Mouse (Mus musculus) G1E (cell line): Measurements from ENCODE around the gene Ifnl3. TPM values are rescaled to one million over a fixed set of nuclear protein-coding genes. Genes with fewer than 3 reads are reported as not detected.
"Not testable (repeated sequence)": the region's sequence is repeated elsewhere in the genome, so short reads cannot be mapped to it uniquely, and the experiment has no call there.

Experiments
- ATAC-seq: 2 replicates; pipeline ENCODE4 v1.8.0; 2016; ENCODE audit warnings: mild to moderate bottlenecking; ENCODE audit not compliant: insufficient number of reproducible peaks, poor library complexity, low FRiP score, severe bottlenecking; ENCODE audit errors: extremely low read depth
- DNase-seq: peaks from one replicate; pipeline ENCODE4 v3.0.0; 2012; ENCODE audit warnings: low spot score
- H3K27me3 ChIP-seq: 2 replicates; pipeline ENCODE4 v1.6.1; 2012; ENCODE audit warnings: mild to moderate bottlenecking, low read length, inconsistent platforms; ENCODE audit not compliant: insufficient read depth
- H3K36me3 ChIP-seq: replicated peaks from 2 replicates; pipeline ENCODE3; 2012; ENCODE audit warnings: mild to moderate bottlenecking, inconsistent platforms
- H3K4me1 ChIP-seq: 2 replicates; pipeline ENCODE4 v1.6.1; 2012; ENCODE audit warnings: low read depth, low read length, inconsistent platforms, mixed read lengths; ENCODE audit not compliant: insufficient read depth
- H3K4me3 ChIP-seq: 2 replicates; pipeline ENCODE4 v1.5.1; 2012; ENCODE audit warnings: low read depth, mild to moderate bottlenecking, inconsistent platforms, low read length, moderate library complexity, mixed read lengths
- H3K9me3 ChIP-seq: replicated peaks from 2 replicates; pipeline ENCODE4 v1.6.1; 2012; ENCODE audit warnings: inconsistent platforms
- CTCF ChIP-seq: IDR thresholded peaks from 2 replicates; pipeline ENCODE4 v1.5.1; 2012; ENCODE audit warnings: low read depth, low read length, inconsistent platforms, mixed read lengths
- GATA1 ChIP-seq: IDR thresholded peaks from 2 replicates; pipeline ENCODE4 v1.6.1; 2012; ENCODE audit warnings: borderline replicate concordance, low read length, inconsistent platforms, mixed read lengths
- GATA2 ChIP-seq: IDR thresholded peaks from 2 replicates; pipeline ENCODE4 v1.6.1; 2012; ENCODE audit warnings: low read depth, low read length, inconsistent platforms, borderline replicate concordance
- POLR2AphosphoS5 ChIP-seq: IDR thresholded peaks from 2 replicates; pipeline ENCODE4 v1.6.1; 2012; ENCODE audit warnings: low read depth, low read length, inconsistent platforms; ENCODE audit not compliant: insufficient replicate concordance
- TAL1 ChIP-seq: conservative IDR thresholded peaks from 2 replicates; pipeline ENCODE4 v1.6.1; 2012; ENCODE audit warnings: low read depth, low read length, inconsistent platforms, mixed read lengths
- polyA plus RNA-seq: library from polyadenylated mRNA; stranded (reverse); fragments of >175 nt; gene quantifications from 2 replicates; pipeline ENCODE4 v1.2.3, GENCODE M21; 2012
- total RNA-seq, 2 experiments: library from RNA; stranded (forward) in 1 of 2; stranded (reverse) in 1 of 2; fragments of 200-1000 nt in 1 of 2; fragments of >200 nt in 1 of 2; fragmentation: Nextera tagmentation in 1 of 2; gene quantifications; 2 replicates each; pipeline ENCODE4 v1.2.3; 2014 to 2017

Ifnl3 gene
- total and polyA plus RNA-seq, 3 experiments, result not detected

- Histone ChIP-seq H3K36me3 (no peaks in the 10 kb centered on the region), H3K27me3 (peaks cover 24% of the 10 kb centered on the region), H3K9me3 (no peaks in the 10 kb centered on the region), H3K4me3 (no peak overlapping the region), H3K4me1 (no peaks in the 10 kb centered on the region)
- TF ChIP-seq CTCF (no peak), GATA2 (no peak), TAL1 (no peak)
- ATAC-seq (no peak), DNase-seq (no peak)
Observed at GRCm38 (mm10) chr7:28490410-28490809, 32.2 kb upstream of the Ifnl3 start.

- Histone ChIP-seq H3K9me3 (no peaks in the 10 kb centered on the region), H3K4me3 (no peak overlapping the region), H3K36me3 (no peaks in the 10 kb centered on the region), H3K4me1 (no peaks in the 10 kb centered on the region), H3K27me3 (peaks cover 27% of the 10 kb centered on the region)
- TF ChIP-seq GATA2 (no peak), GATA1 (no peak), CTCF (no peak), TAL1 (no peak), POLR2AphosphoS5 (no peak)
- DNase-seq (no peak), ATAC-seq (no peak)
Observed at GRCm38 (mm10) chr7:28490903-28491302, 31.7 kb upstream of the Ifnl3 start.

- no peaks in the 10 kb centered on the region for H3K36me3 ChIP-seq
- TF ChIP-seq CTCF, result no peak
- TF ChIP-seq GATA2, result no peak
- no peak overlapping the region for H3K4me3 ChIP-seq
- peaks cover 22% of the 10 kb centered on the region for H3K27me3 ChIP-seq
- H3K4me1 ChIP-seq, result no peaks in the 10 kb centered on the region
- H3K9me3 ChIP-seq, result no peaks in the 10 kb centered on the region
- ATAC-seq, result no peak
- DNase-seq, result no peak
Observed at GRCm38 (mm10) chr7:28492310-28492709, 30.3 kb upstream of the Ifnl3 start.

- Histone ChIP-seq H3K4me1 (no peaks in the 10 kb centered on the region), H3K9me3 (no peaks in the 10 kb centered on the region), H3K27me3 (peaks cover 7% of the 10 kb centered on the region), H3K36me3 (no peaks in the 10 kb centered on the region), H3K4me3 (no peak overlapping the region)
- DNase-seq (no peak), ATAC-seq (no peak)
- TF ChIP-seq CTCF, result no peak
- TF ChIP-seq GATA1, result no peak
- TF ChIP-seq GATA2, result no peak
- TF ChIP-seq TAL1, result no peak
- no peak for TF ChIP-seq POLR2AphosphoS5
Observed at GRCm38 (mm10) chr7:28495426-28495825, 27.2 kb upstream of the Ifnl3 start.

GRCm38 (mm10) chr7:28505585-28505984 lies 17.1 kb upstream of the Ifnl3 start:
- Histone ChIP-seq H3K27me3 (peaks cover under 1% of the 10 kb centered on the region; the same call in 1 of the 2 replicates), H3K36me3 (no peaks in the 10 kb centered on the region), H3K4me3 (no peak overlapping the region), H3K9me3 (no peaks in the 10 kb centered on the region), H3K4me1 (no peaks in the 10 kb centered on the region)
- no peak for DNase-seq
- TF ChIP-seq CTCF (no peak), POLR2AphosphoS5 (no peak), GATA1 (no peak), GATA2 (no peak)
- ATAC-seq, result no peak

- DNase-seq, H3K9me3 ChIP-seq, H3K27me3 ChIP-seq, H3K4me1 ChIP-seq, H3K4me3 ChIP-seq, H3K36me3 ChIP-seq, ATAC-seq: not testable (repeated sequence)
Observed at GRCm38 (mm10) chr7:28509121-28509520, 13.5 kb upstream of the Ifnl3 start.

GRCm38 (mm10) chr7:28510405-28510974 lies 12.1 kb upstream of the Ifnl3 start, which contains the start of gene Ifnl2:
Gene Ifnl2, minus strand, starts transcription at chr7:28510455.
- ATAC-seq, H3K36me3 ChIP-seq, H3K9me3 ChIP-seq, DNase-seq, H3K4me1 ChIP-seq, H3K27me3 ChIP-seq, H3K4me3 ChIP-seq: not testable (repeated sequence)
